Comparison of ENCODE assay signal across 14 mouse cellular contexts in the genomic region with DNA sequence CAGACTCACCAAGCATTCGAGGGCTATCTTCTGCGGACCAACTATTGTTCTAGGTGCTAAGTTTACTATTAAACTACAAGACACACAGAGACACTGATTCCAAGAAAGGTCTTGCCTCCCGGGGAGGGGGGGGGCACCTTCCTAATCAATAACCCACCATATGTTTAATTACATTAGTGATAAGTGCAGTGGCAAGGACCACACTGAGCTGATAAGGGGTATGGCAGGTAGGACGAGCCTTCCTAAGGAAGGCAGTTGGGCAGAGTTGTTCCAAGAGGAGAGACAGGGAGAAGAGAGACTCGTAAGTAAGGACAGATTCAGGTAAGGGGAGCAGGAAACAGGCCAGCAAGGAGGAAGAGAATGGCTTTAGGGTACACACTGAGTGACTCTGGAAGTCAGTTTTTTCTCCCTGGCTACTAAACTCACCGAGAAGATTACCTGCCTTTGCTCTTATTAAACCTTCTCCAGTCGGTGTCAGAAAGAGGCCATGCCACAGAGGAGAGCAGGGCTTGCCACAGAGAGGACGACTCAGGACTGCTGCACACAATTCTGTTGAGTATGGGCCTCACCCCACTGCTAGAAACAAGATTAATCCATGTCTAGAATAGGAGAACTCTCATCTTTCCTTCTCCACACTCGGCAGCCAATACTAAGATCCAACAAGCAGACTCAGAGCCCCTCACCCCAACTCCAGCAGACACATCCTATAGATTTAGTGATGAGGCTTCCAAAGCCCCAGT.
DNase-seq lines count a peak whose midpoint lies in the region; ATAC-seq and TF ChIP-seq lines count a peak whose summit lies in the region.
"Had no signal": no experiment of that assay in that cellular context is flagged by ENCODE, and none has a peak within 500 bp of the region (broad histone marks: within the 10 kb centered on the region; RNA-seq: fewer than 3 reads in every experiment).

No protein-coding gene starts in this region.

- H3K27me3 ChIP-seq in midbrain, embryonic 12.5 days = no peaks in the 10 kb centered on the region
- no peaks in the 10 kb centered on the region for H3K27me3 ChIP-seq in midbrain, postnatal 0 days (ENCODE audit: insufficient read depth, low read length)
- no peaks in the 10 kb centered on the region for H3K27me3 ChIP-seq in hindbrain, embryonic 12.5 days
- H3K27me3 ChIP-seq in intestine, embryonic 16.5 days (replicated peaks; ENCODE audit: control insufficient read depth, insufficient read depth, low read length) = no peaks in the 10 kb centered on the region
- H3K27me3 ChIP-seq: embryonic facial prominence, embryonic 15.5 days had no signal

- no peaks in the 10 kb centered on the region for H3K9me3 ChIP-seq in midbrain, embryonic 12.5 days
- H3K9me3 ChIP-seq in midbrain, postnatal 0 days (ENCODE audit: low read length) = no peaks in the 10 kb centered on the region
- no peaks in the 10 kb centered on the region for H3K9me3 ChIP-seq in hindbrain, embryonic 12.5 days (replicated peaks)
- no peaks in the 10 kb centered on the region for H3K9me3 ChIP-seq in intestine, embryonic 16.5 days (ENCODE audit: control insufficient read depth, low read length)
- H3K9me3 ChIP-seq: embryonic facial prominence, embryonic 15.5 days had no signal

- no peak overlapping the region for H3K4me2 ChIP-seq in midbrain, embryonic 12.5 days (replicated peaks)
- H3K4me2 ChIP-seq in midbrain, postnatal 0 days (ENCODE audit: low read depth, low read length, poor library complexity, severe bottlenecking) = no peak overlapping the region
- H3K4me2 ChIP-seq in hindbrain, embryonic 12.5 days (replicated peaks) = no peak overlapping the region
- no peak overlapping the region for H3K4me2 ChIP-seq in intestine, embryonic 16.5 days (ENCODE audit: low read depth, low read length)
- H3K4me2 ChIP-seq: embryonic facial prominence, embryonic 15.5 days; heart, embryonic 11.5 days had no signal

- H3K4me1 ChIP-seq in midbrain, embryonic 12.5 days = peaks cover 13% of the 10 kb centered on the region; the same call in 1 of the 2 replicates
- H3K4me1 ChIP-seq in midbrain, postnatal 0 days (ENCODE audit: insufficient read depth, low read length) = no peaks in the 10 kb centered on the region
- H3K4me1 ChIP-seq in hindbrain, embryonic 12.5 days = peaks cover 10% of the 10 kb centered on the region
- H3K4me1 ChIP-seq in intestine, embryonic 16.5 days (ENCODE audit: control insufficient read depth, insufficient read depth, low read length) = peaks cover 15% of the 10 kb centered on the region
- H3K4me1 ChIP-seq: embryonic facial prominence, embryonic 15.5 days had no signal

- H3K27ac ChIP-seq in midbrain, embryonic 12.5 days (replicated peaks) = no peak overlapping the region
- H3K27ac ChIP-seq in midbrain, postnatal 0 days (ENCODE audit: low read depth, low read length) = no peak overlapping the region
- 0 out of 2 replicates have a peak overlapping the region, but pooled peaks have one; percentile 19 for H3K27ac ChIP-seq in hindbrain, embryonic 12.5 days
- no peak overlapping the region for H3K27ac ChIP-seq in intestine, embryonic 16.5 days (ENCODE audit: low read length)
- H3K27ac ChIP-seq in gastrocnemius, adult 2 months = no peak overlapping the region
- H3K27ac ChIP-seq: embryonic facial prominence, embryonic 15.5 days; left cerebral cortex, adult 2 months had no signal

- intact Hi-C loops in heart, postnatal 25 days (cut with DNase I) = loop anchor here (10.0 kb wide), 1 partner anchor 931 kb away; no protein-coding TSS in a partner anchor
- intact Hi-C loops in gastrocnemius, adult 2 months (cut with DNase I) = no loop called here

- TF ChIP-seq CTCF in midbrain, postnatal 0 days (IDR thresholded peaks at IDR 0.05) = no peak
- no peak for TF ChIP-seq CTCF in gastrocnemius, adult 2 months (IDR thresholded peaks at IDR 0.05)

- H3K36me3 ChIP-seq in midbrain, embryonic 12.5 days = no peaks in the 10 kb centered on the region
- no peaks in the 10 kb centered on the region for H3K36me3 ChIP-seq in midbrain, postnatal 0 days (ENCODE audit: insufficient read depth, low read length)
- H3K36me3 ChIP-seq in hindbrain, embryonic 12.5 days = no peaks in the 10 kb centered on the region
- H3K36me3 ChIP-seq in intestine, embryonic 16.5 days (ENCODE audit: control insufficient read depth, insufficient read depth, low read length) = no peaks in the 10 kb centered on the region
- H3K36me3 ChIP-seq: embryonic facial prominence, embryonic 15.5 days had no signal

- H3K9ac ChIP-seq in midbrain, embryonic 12.5 days (replicated peaks) = no peak overlapping the region
- H3K9ac ChIP-seq in midbrain, postnatal 0 days (replicated peaks; ENCODE audit: low read length, poor library complexity, severe bottlenecking) = no peak overlapping the region
- H3K9ac ChIP-seq in hindbrain, embryonic 12.5 days = no peak overlapping the region
- H3K9ac ChIP-seq in intestine, embryonic 16.5 days (ENCODE audit: low read depth, low read length) = no peak overlapping the region
- H3K9ac ChIP-seq: embryonic facial prominence, embryonic 15.5 days had no signal

- no peak overlapping the region for H3K4me3 ChIP-seq in midbrain, embryonic 12.5 days
- no peak overlapping the region for H3K4me3 ChIP-seq in midbrain, postnatal 0 days (ENCODE audit: low read depth, low read length)
- no peak overlapping the region for H3K4me3 ChIP-seq in hindbrain, embryonic 12.5 days
- no peak overlapping the region for H3K4me3 ChIP-seq in intestine, embryonic 16.5 days (ENCODE audit: low read length)
- H3K4me3 ChIP-seq in gastrocnemius, adult 2 months = no peak overlapping the region
- H3K4me3 ChIP-seq: embryonic facial prominence, embryonic 15.5 days; left cerebral cortex, adult 2 months had no signal

- peak; percentile 16; the same call in 1 of the 2 replicates for ATAC-seq in midbrain, embryonic 12.5 days (ENCODE audit: low FRiP score, low read depth)
- ATAC-seq in midbrain, postnatal 0 days (ENCODE audit: low FRiP score) = no peak
- 0 out of 2 replicates have a peak, but pooled peaks have one; percentile 20 for ATAC-seq in hindbrain, embryonic 12.5 days (ENCODE audit: low FRiP score)
- peak; percentile 35 for ATAC-seq in intestine, embryonic 16.5 days
- ATAC-seq: inflammation-experienced regulatory T-cells, adult 6 months had no signal

- WGBS in midbrain, embryonic 12.5 days = 77% methylated on average over 9 of the region's 9 CpGs
- WGBS in midbrain, postnatal 0 days = 71% methylated on average over 9 of the region's 9 CpGs
- WGBS in hindbrain, embryonic 12.5 days = 63% methylated on average over 9 of the region's 9 CpGs
- 58% methylated on average over 9 of the region's 9 CpGs for WGBS in intestine, embryonic 16.5 days

- DNase-seq in heart, adult 11 months = peak; percentile 68
- no peak for DNase-seq in heart, postnatal 25 days (ENCODE audit: low spot score)
- DNase-seq in midbrain, postnatal 0 days (ENCODE audit: low spot score) = no peak
- no peak for DNase-seq in gastrocnemius, adult 2 months
- DNase-seq in right cerebral cortex, postnatal 4 days = no peak
- DNase-seq: adrenal gland, adult 8-10 months; thymus, adult 2 months had no signal
